Mouse (Mus musculus): ENCODE data around the gene Sfxn5. TPM values are rescaled to one million over a fixed set of nuclear protein-coding genes. Genes with fewer than 3 reads are reported as not detected.

Gene Sfxn5
- total RNA-seq (2021), result 1 to 10 TPM; 6.9 TPM
- long read RNA-seq, experiment 1, full-length matches to known transcripts, result 2 of 9 reads
- long read RNA-seq, experiment 1, partial matches to known transcripts, result 0 of 9 reads
- long read RNA-seq, experiment 1, other reads (novel, unspliced or antisense), result 7 of 9 reads
- long read RNA-seq, experiment 2, partial matches to known transcripts, result 0 of 5 reads
- long read RNA-seq, experiment 2, other reads (novel, unspliced or antisense), result 5 of 5 reads

DNA sequence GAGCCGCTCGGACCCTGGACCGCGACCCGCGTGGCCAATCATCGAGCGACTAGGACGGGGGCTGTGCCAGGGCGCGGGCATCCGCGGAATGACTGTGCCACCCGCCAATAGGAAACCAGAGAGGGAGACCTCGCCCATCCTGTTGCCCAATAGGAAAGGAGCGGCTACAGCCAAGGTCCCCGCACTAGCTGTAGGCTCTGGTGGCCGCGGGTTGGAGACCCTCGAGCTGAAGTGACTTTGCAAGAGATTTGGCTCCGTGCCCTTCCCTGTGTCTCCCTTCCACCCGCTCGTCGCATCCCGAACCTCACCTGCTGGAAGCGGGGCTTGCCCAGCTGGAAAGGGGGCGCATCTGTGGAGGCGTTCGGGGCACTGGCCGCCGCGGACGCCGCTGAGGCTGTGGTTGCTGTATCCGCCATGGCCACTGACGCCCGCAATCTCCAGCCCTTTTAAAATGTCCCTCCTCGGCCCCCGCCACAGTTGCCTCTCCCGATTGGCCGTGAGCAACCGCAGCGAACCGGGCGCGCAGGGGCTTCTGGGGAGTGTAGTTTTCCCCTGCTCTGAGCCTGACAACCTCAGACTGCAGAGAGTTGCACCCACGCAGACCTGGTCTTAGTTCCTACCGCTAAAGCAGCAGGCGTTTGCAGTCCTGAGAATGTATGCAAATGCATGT is at the start of gene Sfxn5:
Sfxn5 (minus strand) TSS at position 423 of the 670 bp plus-strand sequence.
- intact Hi-C loops (cut with DNase I), result loop anchor here (2.0 kb wide), 1 partner anchor 70 kb away; no protein-coding TSS in a partner anchor
- peak; percentile 93 to 94 for DNase-seq

DNA sequence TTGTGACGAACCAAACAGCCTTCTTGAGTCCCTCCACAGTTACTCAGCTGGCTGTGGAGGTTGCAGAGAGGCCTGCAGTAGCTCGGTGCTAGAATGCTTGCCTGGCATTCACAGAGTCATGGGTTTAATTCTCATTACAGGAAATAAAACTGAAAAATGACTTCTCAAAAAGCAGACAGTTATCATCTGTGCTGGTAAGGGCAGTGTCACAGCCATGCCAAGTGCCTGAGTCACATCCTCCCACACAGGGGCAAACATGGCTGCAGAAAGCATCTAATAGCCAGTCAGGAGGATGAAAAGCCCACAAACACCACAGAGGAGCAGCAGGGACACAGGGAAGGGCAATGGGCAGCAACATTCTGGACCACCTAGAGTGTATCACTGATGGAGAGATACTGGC is 49.6 kb upstream of the Sfxn5 start:
- intact Hi-C loops (cut with DNase I), result no loop called here
- no peak for DNase-seq

DNA sequence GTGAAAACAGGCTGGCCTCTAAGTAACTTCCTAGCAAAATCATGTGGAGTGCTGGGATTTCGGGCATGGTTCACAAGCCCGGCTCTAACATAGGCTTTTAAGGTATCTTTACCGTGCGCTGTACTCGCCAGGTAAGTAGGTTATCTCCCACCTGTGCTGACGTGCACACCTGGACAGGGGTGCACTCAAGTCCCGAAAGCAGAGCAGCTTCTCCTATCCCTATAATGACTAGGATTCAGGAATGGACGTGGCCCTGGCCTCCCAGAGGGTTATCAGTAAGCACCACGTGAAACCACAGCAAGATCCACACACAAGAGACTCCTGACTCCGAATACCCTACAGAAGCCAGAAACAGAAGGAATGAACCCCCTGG is 48.4 kb upstream of the Sfxn5 start:
- intact Hi-C loops (cut with DNase I), result loop anchor here (1.0 kb wide), 1 partner anchor 35 kb away; no protein-coding TSS in a partner anchor
- DNase-seq, result no peak

DNA sequence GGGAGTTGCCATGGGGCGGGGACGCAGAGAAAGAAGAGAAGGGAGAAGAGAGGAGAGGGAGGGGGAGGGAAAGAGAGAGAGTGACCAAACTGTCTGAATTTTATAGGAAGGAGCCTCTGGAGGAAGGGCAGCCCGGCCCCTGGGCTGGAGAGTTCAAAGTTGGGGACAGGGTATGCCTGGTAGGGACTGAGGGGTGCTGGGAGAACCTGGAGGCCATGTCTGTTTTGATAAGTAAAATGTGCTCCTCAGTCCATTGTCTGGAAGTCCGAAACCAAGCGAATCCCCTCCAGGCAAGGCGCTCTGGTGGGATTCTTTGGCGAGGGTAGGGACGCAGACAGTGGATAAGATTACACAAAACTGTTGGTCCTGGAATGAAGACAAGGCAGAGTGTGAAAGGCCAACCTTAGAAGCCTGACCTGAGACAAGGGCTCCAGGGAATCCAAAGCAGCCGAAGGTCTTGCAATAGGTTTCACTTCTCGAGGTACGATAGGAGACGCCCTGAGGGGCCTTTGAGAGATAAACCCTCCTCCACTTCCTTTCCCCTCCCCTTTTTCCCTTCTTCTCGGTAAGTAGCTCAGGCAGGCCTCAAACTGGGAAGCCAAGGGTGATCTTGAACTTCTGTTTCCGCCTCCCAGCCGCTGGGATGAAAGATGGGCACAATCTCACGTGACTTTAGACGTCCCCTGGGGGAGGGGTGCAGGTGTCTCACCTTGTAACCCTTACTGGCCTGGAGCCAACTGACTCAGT is 47.9 kb upstream of the Sfxn5 start:
- DNase-seq, result no peak
- intact Hi-C loops (cut with DNase I), result loop anchor here (1.0 kb wide), 1 partner anchor 35 kb away; no protein-coding TSS in a partner anchor

DNA sequence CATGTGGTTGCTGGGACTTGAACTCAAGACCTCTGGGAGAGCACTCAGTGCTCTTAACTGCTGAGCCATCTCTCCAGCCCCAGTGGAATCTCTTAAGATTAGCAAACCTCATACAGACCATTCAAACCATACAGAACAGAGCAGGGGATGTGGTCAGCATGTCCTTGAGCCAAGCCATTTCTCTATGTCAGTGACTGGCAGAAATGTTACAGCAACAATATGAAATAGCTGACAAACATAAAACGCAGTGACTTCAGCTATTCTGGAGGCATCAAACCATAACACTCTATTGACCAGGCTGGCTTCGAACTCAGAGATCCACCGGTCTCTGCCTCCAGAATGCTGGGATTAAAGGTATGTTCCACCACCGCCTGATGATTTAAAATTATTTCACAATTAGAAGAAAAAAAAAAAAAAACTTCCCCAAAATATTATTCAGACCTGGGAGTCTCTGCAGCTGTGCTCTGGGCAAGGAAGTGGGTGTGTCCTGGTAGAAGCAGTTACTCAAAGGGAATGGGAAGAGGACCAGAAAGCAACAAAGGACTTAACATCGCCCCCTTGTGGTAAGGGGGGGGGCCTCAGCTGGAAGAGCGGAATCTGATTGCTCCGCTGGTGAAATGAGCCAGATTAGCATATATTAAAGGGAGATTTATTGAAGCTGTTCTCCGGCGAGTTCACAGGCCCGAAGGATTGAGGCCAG is 47.1 kb upstream of the Sfxn5 start:
- peak; percentile 66 to 77 for DNase-seq
- intact Hi-C loops (cut with DNase I), result no loop called here

DNA sequence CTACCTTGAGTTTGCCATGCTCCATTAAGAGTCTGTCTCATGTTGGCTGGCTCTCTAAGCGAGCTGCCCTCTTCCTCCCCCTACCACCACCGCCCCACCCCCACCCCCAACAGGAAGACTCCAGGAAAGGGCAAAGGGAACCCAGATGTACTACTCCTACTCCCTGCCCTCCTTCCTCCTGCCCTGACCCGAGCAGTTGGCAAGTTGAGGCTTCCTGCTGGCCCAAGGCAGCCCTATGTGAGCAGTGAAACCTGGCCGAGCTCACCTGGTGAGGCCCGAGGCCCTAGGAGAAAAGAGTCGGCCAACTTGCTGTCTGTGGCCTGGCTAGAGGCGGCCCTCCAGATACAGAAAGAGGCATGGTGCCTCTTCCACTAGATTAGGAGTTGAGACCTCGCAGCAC is 45.4 kb upstream of the Sfxn5 start:
- intact Hi-C loops (cut with DNase I), result no loop called here
- no peak for DNase-seq

DNA sequence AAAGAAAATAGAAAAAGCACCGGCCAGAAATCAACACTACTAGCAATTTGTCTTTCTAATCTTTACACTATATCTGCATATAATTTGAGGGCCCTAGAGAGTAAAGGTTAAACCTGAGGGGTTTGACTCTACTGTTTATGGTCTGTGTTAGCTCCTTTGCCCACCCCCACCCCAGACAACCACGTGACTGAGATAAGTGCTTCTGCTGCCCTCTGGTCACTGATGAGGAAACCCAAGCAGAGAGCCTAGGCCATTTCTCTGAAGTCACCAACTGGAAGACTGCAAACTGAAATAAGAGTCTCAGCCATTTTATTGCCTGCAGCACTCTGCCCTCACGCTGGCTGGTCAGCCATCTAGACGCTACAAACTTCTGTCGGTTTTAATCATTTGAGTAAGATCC is 44.7 kb upstream of the Sfxn5 start:
- intact Hi-C loops (cut with DNase I), result no loop called here
- no peak for DNase-seq

DNA sequence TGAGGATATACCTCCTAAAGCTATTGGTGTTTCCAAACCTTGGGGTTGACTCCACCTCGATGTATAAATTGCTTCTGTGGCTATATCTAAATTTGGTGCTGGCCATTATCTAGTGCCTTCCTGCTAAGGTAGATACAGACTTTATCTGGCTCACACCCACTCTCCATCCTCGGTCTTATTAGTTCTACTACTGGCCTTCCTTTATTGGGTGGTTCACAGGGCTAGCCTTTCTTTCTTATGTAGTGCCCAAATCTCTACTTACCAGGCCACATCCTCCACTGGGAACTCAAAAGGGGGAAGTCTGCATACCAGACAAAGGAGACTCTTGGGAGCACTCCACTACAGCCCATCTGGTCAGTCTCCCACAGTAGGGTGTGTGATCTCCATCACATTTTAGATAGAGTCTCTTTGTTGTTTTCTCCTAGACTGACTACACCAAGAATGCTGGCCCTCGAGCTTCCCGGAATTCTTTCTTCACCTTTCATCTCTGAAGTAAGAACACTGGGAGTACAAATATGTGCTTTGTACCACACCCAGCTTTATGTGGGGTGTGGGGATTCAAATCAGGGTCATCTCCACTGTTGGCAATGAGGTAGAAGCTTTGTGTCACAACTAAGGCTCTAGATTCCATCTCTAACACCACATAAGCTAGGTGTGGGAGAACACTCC is 44.0 kb upstream of the Sfxn5 start:
- intact Hi-C loops (cut with DNase I), result no loop called here
- DNase-seq, result no peak

DNA sequence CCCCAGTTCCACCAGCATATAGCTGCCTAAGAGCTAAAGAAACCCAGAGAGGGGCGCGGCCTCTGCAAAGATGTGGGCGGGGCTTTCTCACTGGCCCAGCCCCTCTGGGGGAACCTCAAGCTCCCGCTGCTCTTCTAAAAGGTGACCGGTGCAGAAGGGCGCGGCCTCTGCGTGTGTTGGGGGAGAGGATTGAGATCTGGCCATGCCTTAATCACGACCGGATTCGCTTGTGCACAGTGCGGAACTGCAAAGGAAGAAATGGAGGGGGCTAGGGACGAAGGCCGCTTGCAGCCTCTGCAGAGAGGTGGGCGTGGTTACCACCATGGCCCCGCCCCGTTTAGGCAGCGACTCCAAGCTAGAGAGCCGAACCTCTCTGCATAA is 41.5 kb upstream of the Sfxn5 start:
- intact Hi-C loops (cut with DNase I), result no loop called here
- DNase-seq, result peak; percentile 95

DNA sequence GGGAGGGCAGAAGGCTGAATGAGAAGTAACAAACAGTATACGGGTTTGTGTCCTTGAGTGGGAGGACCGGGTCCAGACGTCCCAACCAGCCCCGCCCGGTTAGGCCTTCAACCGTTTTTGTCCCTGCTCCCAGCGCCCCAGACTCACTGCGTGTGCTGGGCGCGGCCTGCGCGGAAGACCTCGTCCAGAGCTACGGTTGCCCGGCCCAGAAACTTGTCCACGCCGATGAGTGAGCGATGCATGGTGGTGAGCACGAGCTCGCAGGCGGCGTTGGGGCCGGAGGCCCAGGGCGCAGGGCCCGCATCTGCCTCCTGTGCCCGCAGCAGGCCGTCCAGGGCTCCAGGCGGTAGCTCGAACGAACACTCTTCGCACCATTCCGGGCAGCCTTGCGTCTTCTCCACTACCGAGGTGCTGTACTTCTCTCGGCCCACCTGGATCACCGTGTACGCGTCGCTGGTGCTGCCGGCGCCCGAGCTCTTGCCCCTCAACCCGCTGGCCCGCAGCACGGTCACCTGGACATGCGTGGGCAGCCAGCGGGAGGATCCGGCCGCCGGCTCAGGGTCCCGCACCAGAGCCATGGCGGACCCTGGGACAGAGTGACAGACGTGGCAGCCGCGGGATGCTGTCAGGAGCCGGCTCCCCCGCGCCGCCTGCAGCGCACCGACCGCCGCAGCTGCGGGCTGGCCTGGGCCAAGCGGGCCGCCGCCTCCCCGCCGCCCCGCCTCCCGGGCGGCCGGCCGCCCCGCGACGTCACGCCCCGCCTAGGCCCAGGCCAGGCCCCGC is 40.9 kb upstream of the Sfxn5 start, which contains the start of gene Rab11fip5:
Rab11fip5 (minus strand) TSS at position 684 of the 783 bp plus-strand sequence.
- DNase-seq, result peak; percentile 22 to 48
- intact Hi-C loops (cut with DNase I), result no loop called here

DNA sequence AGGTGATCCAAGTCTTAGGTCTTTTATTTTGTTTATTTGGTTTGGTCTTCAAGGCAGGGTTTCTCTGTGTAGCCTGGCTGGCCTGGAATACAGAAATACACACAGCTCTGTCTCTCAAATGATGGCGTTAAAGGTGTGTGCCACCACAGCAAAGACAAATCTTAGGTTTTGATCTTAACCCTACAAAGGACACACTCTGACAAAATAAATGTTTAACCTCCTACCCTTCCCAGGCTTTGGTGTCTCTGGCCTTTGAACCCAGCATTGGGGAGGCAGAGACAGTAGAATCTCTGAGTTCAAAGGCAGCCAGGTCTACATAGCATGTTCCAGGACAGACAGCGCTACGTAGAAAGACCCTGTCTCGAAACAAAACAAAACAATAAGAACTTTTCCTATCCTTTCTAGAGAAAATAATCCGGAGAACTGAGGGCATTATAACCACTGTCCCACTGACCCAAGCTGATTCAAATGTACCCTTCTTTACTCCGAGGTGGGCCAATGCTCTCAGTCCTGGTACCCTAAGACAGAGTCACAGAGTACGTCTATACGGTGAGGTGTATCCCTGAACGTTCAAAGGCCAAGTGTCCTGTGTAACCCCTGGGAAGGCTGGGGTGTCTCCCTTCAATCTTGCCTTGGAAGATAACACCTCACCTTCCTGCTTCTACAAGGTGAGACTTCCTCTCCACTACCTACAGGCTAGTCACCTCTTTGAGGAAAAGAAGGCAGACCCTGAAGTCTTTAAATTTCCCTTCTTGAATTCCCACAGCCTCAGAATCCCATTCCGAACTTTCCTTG is 40.0 kb upstream of the Sfxn5 start:
- intact Hi-C loops (cut with DNase I), result no loop called here
- DNase-seq, result no peak

DNA sequence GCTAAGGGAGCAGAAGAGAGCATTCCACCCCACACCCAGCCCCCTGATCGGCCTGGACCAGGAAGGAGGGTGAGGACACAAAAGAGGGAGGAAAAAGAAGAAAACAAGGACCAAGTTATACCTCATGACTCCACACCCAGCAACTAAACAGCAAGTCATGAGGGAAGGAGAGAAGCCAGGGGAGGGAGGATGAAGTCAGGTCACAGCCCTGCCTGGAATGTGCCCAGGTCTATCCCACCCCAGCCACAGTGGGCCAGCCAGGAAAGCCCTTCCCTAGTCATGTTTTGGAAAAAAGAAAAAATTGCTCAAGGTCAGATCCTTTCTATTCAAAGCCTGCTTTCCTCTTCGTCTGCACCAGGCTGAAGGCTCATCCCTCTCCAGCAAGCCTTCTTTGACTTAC is 39.3 kb upstream of the Sfxn5 start:
- DNase-seq, result peak in 1 of 2 experiments; percentile 43
- intact Hi-C loops (cut with DNase I), result no loop called here

DNA sequence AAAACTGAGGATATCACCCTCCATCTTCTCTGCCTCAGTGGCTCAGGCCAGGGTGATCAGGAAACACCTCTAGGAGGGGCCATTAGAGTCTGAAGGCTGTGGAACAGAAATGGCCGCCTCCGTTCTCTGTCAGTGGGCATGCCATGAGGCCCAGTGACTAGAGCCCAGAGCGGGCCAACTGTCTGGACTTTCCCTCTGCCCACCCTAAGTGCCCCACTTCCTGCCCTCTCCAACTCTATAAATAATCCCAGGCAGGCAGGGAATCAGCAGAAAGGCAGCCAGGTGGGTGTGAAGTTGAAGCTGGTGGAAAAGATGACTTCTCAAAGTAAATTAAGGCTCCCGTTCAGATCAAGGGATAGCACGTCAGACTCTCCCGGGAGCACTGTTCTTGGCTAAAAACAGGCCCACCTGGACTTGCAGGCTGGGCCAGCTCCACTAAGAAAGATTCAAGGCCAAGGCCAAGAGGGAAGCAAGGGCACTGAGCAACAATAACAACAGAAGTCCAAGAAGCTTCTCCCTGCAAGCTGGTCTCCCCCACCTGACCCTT is 38.7 kb upstream of the Sfxn5 start:
- intact Hi-C loops (cut with DNase I), result no loop called here
- DNase-seq, result peak in 1 of 2 experiments; percentile 43

DNA sequence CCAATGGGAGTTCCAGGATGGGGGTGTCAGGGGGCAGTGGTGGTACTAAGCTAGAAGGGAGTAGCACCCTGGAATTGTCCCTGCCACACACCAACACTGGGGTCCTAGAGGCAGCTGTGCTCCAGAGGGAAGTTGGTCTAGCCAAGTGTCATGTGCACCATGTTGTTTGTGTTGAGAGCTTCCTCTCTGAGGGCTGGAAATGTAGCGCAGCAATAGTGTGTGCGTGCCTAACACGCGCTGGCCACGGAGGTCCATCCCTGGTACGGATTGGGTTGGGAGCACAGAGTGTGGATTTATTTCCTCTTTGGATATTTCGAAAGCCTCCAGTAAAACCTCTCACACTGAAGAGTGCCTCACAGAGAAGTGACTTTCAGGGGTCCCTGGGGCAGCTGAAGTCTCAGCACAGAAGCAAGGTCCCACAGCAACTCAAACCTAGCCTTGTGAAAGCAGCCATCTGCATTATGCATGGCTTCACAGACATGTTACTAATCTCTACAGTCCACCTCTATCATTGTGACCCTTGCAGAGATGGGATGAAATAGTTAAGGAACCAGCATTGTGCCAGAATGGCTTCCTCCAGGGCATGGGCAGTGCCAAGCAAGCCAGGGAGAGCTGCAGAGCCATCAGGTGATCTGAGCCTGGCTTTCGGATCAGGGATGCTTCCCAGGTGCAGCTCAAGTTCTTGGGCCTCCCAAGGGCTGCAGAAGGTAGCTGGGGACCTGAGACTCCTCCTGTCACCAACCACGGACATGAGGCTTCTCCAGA is 37.6 kb upstream of the Sfxn5 start:
- intact Hi-C loops (cut with DNase I), result no loop called here
- no peak for DNase-seq

DNA sequence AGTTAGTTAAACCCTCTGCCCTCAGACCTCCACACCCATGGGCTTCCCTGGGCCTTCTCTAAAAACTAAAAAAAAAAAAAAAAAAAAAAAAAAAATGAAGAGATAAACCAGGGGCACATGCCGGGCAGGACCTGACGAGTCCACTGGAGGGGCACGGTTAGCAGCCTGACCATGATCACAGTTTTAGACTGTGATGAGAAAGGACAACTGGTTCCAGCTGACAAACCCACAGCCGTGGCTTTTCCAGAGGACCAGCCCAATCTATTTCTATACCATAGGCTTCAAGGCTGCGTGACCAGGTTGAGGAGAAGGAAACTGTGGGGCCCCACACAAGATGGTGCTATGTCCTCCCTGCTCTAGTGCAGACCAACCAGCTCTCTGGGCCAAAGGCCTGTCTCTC is 36.8 kb upstream of the Sfxn5 start:
- no peak for DNase-seq
- intact Hi-C loops (cut with DNase I), result no loop called here

DNA sequence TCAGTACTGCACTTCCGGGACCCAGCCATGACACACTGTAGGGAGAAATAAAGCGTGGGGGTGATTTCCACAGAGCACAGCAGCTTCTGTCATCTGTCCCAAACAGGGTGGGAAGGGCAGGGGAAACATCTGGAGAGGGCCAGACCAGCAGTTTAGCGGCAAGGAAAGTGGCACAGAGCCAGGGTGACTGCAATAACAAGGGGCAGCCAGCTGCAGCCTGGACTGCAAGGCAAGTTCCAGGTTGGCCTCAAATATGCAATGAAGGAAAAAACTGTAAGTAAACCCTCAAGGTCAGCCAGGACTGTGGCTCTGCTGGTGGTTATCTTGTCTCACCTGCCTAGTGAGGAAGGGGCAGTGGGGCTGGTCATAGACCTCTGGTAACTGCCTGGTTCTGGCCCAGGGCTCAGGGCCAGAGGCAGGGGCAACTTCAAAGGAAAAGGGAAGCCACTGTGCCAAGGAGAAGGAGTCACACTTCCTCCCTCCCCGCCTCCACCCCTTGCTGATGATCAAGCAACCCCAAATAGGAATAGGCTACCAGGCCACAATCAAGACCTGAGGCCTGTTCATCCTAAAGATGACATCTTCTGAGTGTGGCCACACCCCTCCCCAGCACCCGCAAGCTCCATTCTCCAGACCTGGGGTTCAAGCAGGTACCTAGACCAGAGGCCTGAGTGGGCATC is 36.1 kb upstream of the Sfxn5 start:
- DNase-seq, result peak; percentile 63 to 75
- intact Hi-C loops (cut with DNase I), result no loop called here

DNA sequence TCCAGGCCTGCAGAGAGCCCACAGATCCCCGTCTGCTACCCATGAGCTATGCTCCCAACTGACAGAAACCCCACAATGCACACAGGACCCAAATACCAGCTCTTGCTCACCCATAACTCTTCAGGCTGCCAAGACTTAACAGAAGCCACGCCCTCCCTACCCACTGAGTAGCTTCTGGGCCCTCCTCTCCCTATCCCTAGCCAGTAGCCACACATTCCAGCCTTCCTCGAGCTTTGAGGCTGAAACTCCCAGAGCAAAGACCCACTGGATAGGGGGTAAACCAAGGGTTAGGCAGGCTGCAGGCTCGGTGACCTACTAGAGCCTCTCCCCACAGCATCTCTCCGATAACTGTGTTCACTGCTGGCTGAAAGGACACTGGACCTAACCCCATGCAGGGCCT is 35.5 kb upstream of the Sfxn5 start:
- DNase-seq, result no peak
- intact Hi-C loops (cut with DNase I), result no loop called here
